Mouse (Mus musculus): ENCODE results near the gene Prmt1.
"Not testable (repeated sequence)": the region's sequence is repeated elsewhere in the genome, so short reads cannot be mapped to it uniquely, and the experiment has no call there.

Prmt1 gene

DNA sequence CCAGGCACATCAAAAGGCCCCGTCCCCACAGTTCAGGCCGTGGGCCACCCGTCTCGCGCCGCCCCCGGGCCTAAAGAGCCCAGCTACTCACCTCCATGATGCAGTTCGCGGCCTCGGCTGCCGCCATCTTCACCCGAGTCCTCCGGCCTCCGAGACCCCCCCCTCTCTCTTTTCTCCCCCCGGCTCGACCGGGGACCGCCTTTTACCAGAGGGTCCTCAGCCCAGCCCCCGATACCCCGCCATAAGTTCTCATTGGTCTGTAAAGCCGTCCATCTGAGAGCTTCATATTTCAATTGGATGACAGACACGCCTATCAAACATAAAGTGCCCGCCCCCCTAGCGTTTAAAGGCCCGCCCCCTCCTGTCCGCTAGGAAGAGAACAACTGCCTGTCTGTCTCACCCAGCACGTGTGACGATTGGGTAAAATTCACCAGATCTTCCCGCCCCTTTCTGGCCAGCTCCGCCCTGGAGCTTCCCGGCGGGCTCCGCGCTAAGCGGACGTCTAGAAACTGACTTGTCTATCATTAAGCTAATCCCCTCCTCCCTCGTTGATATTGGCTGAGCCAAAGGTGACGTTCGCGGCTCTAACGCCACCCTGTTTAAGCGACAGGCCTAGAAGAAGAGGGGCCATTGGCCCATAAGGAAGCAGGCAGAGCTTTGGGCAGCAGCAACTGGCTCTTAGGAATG lies at the start of gene Prmt1:
Gene Prmt1, minus strand, starts transcription at position 377 of the 687 bp plus-strand sequence.
- DNase-seq (ENCODE audit: extremely low read depth, insufficient read length, low spot score): peak; percentile 100

- no peak for DNase-seq (ENCODE audit: extremely low read depth, insufficient read length, low spot score)
These were observed 49.3 kb upstream of the Prmt1 start for GRCm38 (mm10) chr7:45035631-45036030.

DNA sequence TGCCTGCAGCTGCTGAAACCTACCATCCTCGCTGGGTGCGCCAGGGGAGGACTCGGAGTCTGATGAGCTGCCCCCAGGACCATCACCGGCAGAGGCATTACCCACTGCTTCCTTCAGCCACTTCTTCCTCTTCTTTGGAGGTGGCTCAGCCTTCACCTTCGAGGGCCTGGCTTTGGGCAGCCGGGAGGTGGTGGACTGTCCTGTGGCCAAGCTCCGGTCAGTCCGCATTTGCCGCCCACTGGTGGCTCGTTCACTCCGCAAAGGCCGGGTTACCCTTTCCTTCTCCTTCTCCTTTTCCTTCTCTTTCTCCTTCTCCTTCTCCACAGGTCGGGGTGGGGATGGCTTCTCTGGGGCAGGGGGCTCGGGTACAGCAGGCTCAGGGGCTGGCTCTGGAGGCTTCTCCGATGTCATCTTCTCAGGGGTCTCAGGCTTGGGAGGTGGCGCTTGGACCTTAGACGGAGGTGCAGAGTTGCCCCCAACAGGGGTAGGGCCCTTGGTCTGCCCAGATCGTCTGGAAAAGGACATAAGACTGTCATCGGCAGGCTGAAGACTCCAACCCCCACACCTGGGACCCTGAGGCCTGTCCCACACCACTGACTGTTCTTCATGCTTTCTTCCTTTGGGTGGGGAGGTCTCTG lies 47.5 kb upstream of the Prmt1 start:
- DNase-seq (ENCODE audit: extremely low read depth, insufficient read length, low spot score): no peak

- DNase-seq (ENCODE audit: extremely low read depth, insufficient read length, low spot score): no peak
These were observed 44.5 kb upstream of the Prmt1 start for GRCm38 (mm10) chr7:45030857-45031256.

DNA sequence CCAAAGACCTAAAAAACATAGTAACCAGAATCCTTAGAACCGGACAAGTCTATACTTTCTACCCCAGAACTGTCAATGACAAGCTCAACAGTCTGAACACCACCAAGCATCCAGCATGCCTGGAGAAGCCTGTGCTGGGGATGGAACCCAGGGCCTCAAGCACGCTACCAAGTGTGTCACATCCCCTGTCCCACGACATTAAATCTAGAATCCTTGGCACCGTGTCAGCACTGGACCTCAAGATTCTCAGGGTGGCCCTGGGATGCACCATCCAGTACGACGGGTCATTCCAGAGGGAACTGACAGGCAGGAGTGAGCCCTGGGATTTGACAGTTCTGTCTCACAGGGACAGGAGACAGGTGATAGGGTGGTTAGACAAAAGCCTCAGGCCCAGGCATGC lies 43.6 kb upstream of the Prmt1 start:
- DNase-seq (ENCODE audit: extremely low read depth, insufficient read length, low spot score): no peak

GRCm38 (mm10) chr7:45028351-45028750 lies 42.0 kb upstream of the Prmt1 start:
- DNase-seq (ENCODE audit: extremely low read depth, insufficient read length, low spot score): no peak

- no peak for DNase-seq (ENCODE audit: extremely low read depth, insufficient read length, low spot score)
These were observed 41.4 kb upstream of the Prmt1 start for GRCm38 (mm10) chr7:45027761-45028160.

DNA sequence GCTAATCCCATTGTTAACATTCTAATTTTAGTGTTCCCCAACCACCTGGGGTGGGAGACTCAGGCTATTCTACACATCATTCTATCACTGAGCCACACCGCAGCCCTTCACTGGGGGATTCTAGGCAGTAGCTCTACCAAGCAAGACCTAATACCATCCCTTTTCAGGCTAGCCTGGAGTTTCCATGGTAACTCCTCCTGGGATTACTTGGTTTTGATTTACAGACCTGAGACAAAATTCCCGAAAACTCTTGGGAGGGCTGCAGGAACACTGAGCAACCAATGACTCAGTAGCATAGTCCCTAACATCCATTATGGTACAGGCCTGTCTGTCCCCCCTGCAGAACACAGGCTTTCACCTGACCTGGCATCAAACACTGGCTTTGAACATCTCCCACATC lies 39.9 kb upstream of the Prmt1 start:
- no peak for DNase-seq (ENCODE audit: extremely low read depth, insufficient read length, low spot score)

DNA sequence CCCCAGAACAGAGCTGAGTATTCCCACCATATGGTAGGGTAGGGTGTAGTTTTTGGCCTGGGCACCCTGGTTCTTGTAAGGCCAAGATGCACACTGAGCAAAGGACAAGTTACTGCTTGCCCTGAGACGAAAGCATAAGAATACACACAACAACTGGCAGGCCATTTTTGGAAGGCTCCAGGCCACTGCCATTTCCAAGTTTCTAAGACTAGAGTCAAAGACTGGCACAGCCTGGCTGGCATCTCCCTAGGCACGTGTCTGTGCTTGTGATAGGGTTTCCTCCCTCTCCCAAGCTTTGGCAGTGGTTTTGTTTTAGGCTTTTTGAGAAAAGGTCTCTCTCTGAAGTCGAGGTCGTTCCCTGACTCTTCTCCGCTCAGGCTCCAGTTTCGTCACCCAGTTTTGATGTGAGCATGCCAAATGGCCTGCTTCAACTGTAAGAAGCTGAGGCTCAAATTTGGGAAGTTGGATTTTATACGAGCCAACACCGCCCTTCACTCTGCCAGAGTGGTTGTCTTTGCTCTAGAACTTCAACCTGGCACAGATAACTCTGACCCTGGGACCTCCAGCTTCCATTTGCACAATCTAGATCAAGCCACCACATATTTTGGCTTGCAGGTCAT lies 39.3 kb upstream of the Prmt1 start:
- no peak for DNase-seq (ENCODE audit: extremely low read depth, insufficient read length, low spot score)

DNA sequence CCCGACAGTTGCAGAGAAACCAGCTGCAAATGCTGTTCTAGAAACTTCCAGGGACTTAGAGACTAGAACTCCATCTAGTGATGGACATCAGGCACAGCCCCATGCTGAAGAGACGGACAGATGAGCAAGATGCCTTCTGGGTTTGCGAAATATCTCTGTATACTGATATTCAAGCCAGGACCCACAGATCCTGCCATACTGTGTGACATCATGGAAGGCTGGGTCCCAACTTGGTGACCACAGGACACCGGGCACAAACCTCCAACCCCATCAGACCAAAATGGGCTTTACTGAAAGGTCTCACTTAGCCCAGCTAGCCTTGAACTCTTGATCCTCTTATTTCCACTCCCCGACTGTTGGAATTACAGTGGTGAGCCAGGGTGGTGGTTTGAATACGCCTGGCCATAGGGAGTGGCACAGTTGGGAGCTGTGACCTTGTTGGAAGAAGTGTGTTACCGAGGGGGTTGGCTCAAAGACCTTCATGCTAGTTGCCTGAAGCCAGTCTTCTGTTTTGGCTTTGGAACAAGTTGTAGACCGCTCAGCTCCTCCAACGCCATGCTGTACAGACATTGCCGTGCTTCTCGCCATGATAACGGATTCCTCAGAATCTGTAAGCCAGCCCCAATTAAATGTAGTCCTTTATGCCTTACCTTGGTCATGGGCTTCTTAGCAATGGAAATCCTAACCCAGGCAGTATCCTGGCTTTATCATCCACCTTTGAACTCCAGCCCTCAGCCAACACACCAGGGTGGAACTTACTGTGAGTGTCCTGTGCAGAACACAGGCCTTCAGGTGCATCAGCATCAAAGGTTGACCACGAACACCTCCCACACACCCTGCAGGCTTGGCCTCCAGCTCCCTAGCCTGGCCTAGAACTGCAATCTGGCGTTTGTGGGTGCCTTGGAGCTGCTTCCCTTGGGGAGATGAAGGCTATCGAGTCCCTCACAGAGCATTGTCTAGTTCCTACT lies 38.2 kb upstream of the Prmt1 start:
- no peak for DNase-seq (ENCODE audit: extremely low read depth, insufficient read length, low spot score)

GRCm38 (mm10) chr7:45023711-45024110 lies 37.3 kb upstream of the Prmt1 start:
- not testable (repeated sequence) for DNase-seq (ENCODE audit: extremely low read depth, insufficient read length, low spot score)

- DNase-seq (ENCODE audit: extremely low read depth, insufficient read length, low spot score): no peak
These were observed 33.9 kb upstream of the Prmt1 start for GRCm38 (mm10) chr7:45020225-45020624.

DNA sequence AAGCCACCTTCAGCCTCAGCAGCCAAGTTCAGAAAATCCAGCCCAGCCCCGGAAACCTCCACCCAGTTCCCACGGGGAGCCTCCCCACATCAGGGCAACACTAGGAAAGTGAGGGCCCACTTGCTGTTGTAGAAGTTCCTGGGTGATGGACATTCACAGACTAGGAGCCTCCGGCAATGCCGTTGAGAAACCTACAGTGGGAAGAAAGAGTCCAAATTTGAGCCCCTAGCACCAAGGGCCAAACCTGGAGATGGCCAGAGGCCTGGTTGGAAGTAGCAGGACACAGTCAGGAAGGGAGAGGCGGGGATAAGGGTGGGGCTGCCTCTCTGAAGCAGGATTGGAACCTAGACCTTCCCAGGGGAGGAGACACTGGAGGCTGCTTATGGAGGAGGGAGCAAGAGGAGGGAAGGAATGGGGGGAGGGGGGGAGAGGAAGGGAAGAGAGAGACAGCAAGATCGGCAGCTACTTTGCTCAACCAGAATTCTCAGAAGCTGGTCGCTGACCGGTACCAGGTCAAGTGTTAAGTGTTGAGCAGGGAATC lies 32.7 kb upstream of the Prmt1 start:
- DNase-seq (ENCODE audit: extremely low read depth, insufficient read length, low spot score): peak; percentile 84

DNA sequence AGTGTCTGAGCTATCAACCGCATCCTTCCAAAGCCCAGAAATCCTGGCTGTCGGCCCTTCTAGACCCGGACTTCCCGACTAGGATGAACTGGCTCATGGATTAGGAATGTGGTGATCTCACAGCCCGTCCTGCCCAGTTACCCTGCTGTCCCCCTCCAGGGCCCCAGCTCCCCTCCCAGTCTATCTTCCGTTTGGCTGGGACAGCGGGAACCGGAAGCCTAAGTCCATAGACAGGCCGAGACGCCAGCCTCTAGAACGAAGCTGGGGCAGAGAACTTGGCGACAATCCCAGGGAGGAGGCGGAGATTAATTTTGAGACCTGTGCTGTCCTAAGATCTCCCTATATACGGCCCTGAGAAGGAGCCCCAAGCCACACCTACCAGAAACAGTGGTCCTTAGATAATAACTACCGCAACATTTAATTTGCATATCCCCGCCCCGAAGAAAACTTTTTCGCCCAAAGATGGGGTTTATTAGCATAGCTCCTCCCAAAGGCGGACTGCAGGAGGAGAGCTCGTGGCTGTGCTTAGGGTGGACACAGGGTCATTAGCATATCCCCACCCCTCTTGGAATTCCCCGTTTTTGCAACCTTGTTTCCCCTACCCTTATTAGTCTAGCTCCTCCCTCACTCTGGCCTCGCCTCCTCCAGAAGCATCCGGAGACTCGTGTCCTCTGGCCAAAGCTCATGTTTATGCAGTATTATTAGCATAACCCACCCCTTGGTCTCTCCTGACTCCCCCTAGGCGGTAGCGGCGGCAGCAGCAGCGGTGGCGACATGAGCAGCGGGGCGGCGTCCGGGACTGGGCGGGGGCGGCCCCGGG lies 31.1 kb upstream of the Prmt1 start, which contains the start of gene Rras:
Gene Rras, plus strand, starts transcription at position 720 of the 820 bp plus-strand sequence.
- DNase-seq (ENCODE audit: extremely low read depth, insufficient read length, low spot score): peak; percentile 95

DNA sequence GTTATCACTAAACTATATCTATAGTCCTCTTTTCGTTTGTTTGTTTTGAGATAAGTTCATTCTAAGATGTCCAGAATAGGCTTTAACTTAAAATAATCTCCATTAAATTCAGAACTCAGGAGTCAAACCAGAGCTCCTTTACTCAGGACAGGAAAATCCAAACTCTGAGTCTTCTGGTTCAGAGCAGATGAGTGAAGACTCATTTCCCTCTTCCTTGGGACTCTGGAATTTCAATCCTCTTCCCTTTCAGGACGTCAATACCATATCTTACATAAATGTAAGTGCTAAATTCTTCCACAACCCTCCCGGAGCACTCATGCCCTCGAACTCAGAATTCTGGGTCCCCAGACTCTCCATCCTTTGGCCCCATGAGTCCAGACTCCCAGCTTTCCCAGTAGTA lies 30.4 kb upstream of the Prmt1 start:
- no peak for DNase-seq (ENCODE audit: extremely low read depth, insufficient read length, low spot score)

- DNase-seq (ENCODE audit: extremely low read depth, insufficient read length, low spot score): peak; percentile 99
These were observed 29.7 kb upstream of the Prmt1 start, which contains the start of gene Scaf1 for GRCm38 (mm10) chr7:45015957-45016612. Gene Scaf1, minus strand, starts transcription at chr7:45016363.

DNA sequence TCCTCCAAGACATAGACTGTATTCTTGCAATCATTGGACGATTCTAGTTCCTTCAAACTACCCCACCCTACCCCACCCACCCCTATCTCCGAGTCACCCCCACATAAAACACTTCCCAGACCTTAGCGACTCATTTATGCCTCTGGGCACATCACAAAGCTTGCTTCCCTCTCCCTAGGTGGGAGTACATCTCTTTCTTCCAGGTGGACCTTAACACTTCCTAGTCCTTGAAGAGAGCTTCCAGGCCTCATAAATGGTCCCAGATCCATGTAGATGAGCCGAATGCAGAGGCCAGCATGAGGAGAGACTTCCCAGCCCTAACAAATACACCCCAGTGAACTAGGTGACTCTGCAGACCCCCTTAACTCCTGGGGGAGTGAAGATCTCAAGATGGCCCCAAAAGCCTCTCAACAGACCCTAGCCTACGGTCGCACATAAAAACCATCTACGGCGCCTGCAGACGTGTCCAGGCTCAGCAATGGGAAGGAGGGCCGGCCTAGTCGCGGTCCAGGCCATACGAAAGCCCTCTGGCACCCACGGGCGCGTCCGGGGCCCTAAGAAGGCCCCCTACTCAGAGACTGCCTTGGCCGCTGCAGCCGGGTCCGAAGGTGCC lies 29.1 kb upstream of the Prmt1 start:
- no peak for DNase-seq (ENCODE audit: extremely low read depth, insufficient read length, low spot score)

DNA sequence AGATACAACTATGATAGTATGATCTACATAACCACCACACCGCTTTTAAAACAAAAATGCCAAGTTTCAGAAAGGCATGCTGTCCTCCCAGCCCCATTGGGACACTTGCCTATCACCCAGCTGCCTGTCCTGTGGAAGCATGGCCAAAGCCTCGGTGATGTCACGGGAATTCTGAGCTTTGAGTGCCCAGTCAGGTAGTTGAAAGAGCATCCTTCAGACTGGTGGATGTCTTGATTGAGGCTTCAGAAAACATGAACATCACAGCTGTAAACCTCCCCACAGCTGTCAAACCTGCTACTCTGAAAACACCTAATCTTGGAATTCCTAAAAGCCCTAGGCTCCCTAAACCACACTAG lies 27.7 kb upstream of the Prmt1 start:
- no peak for DNase-seq (ENCODE audit: extremely low read depth, insufficient read length, low spot score)

Data from 3134 (cell line).